Mouse (Mus musculus) liver, adult 2 months (tissue): ENCODE measurements around the gene Tbc1d5. TPM values are rescaled to one million over a fixed set of nuclear protein-coding genes. Genes with fewer than 3 reads are reported as not detected.

Experiments
- DNase-seq: peaks from one replicate; pipeline ENCODE4 v3.0.0-alpha.2; 2011; ENCODE audit warnings: low read depth, low spot score; ENCODE audit errors: extremely low read depth
- H3K27ac ChIP-seq: fragments of 200-500 bp; replicated peaks from 2 replicates; pipeline ENCODE4 v1.5.1; 2012; ENCODE audit warnings: low read depth, mild to moderate bottlenecking, control low read depth, inconsistent platforms, low read length; ENCODE audit not compliant: insufficient read depth
- H3K27me3 ChIP-seq: fragments of 200-500 bp; 2 replicates; pipeline ENCODE4 v1.6.1; 2012; ENCODE audit warnings: mild to moderate bottlenecking, moderate library complexity, low read length, inconsistent platforms; ENCODE audit not compliant: control insufficient read depth, insufficient read depth
- H3K36me3 ChIP-seq: fragments of 200-500 bp; 2 replicates; pipeline ENCODE4 v1.6.1; 2012; ENCODE audit warnings: low read length, inconsistent platforms; ENCODE audit not compliant: control insufficient read depth, insufficient read depth
- H3K4me1 ChIP-seq: fragments of 200-500 bp; 2 replicates; pipeline ENCODE4 v1.6.1; 2011; ENCODE audit warnings: low read length; ENCODE audit not compliant: control insufficient read depth, insufficient read depth
- H3K4me3 ChIP-seq: fragments of 200-500 bp; 2 replicates; pipeline ENCODE4 v1.5.1; 2011; ENCODE audit warnings: low read depth, mild to moderate bottlenecking, control low read depth, low read length, moderate library complexity; ENCODE audit not compliant: insufficient read depth
- H3K79me2 ChIP-seq: fragments of 200-500 bp; 2 replicates; pipeline ENCODE4 v1.6.1; 2012; ENCODE audit warnings: inconsistent platforms, mild to moderate bottlenecking, low read length, moderate library complexity; ENCODE audit not compliant: control insufficient read depth, insufficient read depth
- H3K9ac ChIP-seq: fragments of 200-500 bp; 2 replicates; pipeline ENCODE4 v1.6.1; 2012; ENCODE audit warnings: low read depth, mild to moderate bottlenecking, control low read depth, inconsistent platforms, low read length
- POLR2A ChIP-seq: fragments of 200-500 bp; IDR thresholded peaks from 2 replicates; pipeline ENCODE4 v1.6.1; 2011; ENCODE audit warnings: low read length, control low read depth; ENCODE audit not compliant: insufficient read depth; ENCODE audit errors: extremely low read depth
- whole genome bisulfite sequencing: fragments of 180-500 bp; shearing (Covaris S2); methylation state at CpG from one replicate; pipeline ENCODE4 v1.1.7; 2018; 5-methylcytosine and 5-hydroxymethylcytosine counted together
- polyA plus RNA-seq: library from polyadenylated mRNA; depleted of rRNA; stranded (reverse); fragments of >200 nt; gene quantifications from 2 replicates; pipeline ENCODE4 v1.2.3, GENCODE M21; 2012
- total RNA-seq: library from RNA; depleted of rRNA; stranded (reverse); fragments of >200 nt; gene quantifications from 2 replicates; pipeline ENCODE4 v1.2.3, GENCODE M21; 2014

The Tbc1d5 gene
- total and polyA plus RNA-seq, 2 experiments: 5.2 to 8.9 TPM

DNA sequence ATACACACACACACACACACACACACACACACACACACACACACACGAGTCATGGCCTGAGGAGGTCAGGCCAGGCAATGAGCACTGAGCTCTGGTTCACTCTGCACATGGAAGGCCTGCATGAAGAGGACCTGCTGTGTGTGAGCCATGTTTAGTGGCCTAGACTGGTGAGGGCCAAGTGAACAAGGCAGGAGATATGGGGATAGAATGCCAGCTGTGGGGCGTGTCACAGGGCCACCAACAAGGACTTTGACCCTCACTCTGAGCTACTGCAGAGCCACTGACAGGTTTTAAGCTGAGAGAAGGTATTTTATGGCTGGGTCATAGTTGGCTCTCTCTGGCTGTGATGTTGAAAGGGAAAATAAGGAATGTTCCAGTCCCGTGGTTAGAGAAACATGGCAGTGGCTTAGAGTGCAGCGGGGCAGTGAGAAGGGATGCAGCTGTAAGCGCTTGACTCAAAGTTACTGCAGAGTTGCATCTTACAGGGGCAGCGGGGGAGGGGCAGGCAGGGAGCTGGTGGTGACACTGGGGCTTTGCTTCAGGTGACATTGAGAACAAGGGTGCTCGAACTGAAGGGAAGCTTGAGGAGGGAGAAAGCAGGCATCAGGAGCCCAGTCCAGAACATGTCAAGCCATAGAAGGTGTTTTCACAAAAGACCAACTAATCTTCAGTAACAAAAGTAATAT is 494.0 kb downstream of the Tbc1d5 start:
- Histone ChIP-seq H3K36me3 (no peaks in the 10 kb centered on the region), H3K79me2 (no peaks in the 10 kb centered on the region), H3K27ac (peak overlapping the region; percentile 33), H3K4me1 (peaks cover 11% of the 10 kb centered on the region), H3K9ac (no peak overlapping the region), H3K4me3 (no peak overlapping the region), H3K27me3 (no peaks in the 10 kb centered on the region)
- DNase-seq: peak; percentile 96
- no peak for TF ChIP-seq POLR2A
- 31% methylated on average over 7 of the region's 7 CpGs for WGBS
